In genomic region chr1:132001880-132002330, GRCm38 (mm10) we compare ENCODE assay signal across 24 mouse cellular contexts. TPM values are rescaled to one million over a fixed set of nuclear protein-coding genes. Genes with fewer than 3 reads are reported as not detected.
DNase-seq lines count a peak whose midpoint lies in the region; ATAC-seq and TF ChIP-seq lines count a peak whose summit lies in the region.
"Had no signal": no experiment of that assay in that cellular context is flagged by ENCODE, and none has a peak within 500 bp of the region (broad histone marks: within the 10 kb centered on the region; RNA-seq: fewer than 3 reads in every experiment).

No protein-coding gene starts in this region.

- H3K9ac ChIP-seq in embryonic facial prominence, embryonic 15.5 days = no peak overlapping the region
- H3K9ac ChIP-seq in MEL (ENCODE audit: control insufficient read depth, low read depth, low read length, poor library complexity, severe bottlenecking) = no peak overlapping the region
- H3K9ac ChIP-seq in liver, embryonic 12.5 days = no peak overlapping the region
- H3K9ac ChIP-seq: embryonic facial prominence, embryonic 12.5 days; hindbrain, embryonic 15.5 days had no signal

- no peaks in the 10 kb centered on the region for H3K9me3 ChIP-seq in embryonic facial prominence, embryonic 15.5 days (replicated peaks)
- no peaks in the 10 kb centered on the region for H3K9me3 ChIP-seq in embryonic facial prominence, embryonic 10.5 days
- H3K9me3 ChIP-seq in MEL (replicated peaks; ENCODE audit: insufficient read depth, low read length) = no peaks in the 10 kb centered on the region
- H3K9me3 ChIP-seq in liver, embryonic 12.5 days (replicated peaks) = no peaks in the 10 kb centered on the region
- H3K9me3 ChIP-seq: embryonic facial prominence, embryonic 12.5 days; forebrain, embryonic 10.5 days; heart, embryonic 10.5 days; hindbrain, embryonic 10.5 days; hindbrain, embryonic 15.5 days had no signal

- ATAC-seq in embryonic facial prominence, embryonic 15.5 days (ENCODE audit: insufficient number of reproducible peaks, low FRiP score, low TSS enrichment, low read depth) = no peak
- no peak for ATAC-seq in liver, embryonic 12.5 days
- ATAC-seq: activated CD4-positive, CD25-positive, alpha-beta regulatory T cell, adult 4 months; forebrain, embryonic 14.5 days; intestine, embryonic 16.5 days; Patski had no signal

- TF ChIP-seq RAD21 in MEL (IDR thresholded peaks at IDR 0.05; ENCODE audit: low read depth, low read length) = no peak

- H3K4me1 ChIP-seq in embryonic facial prominence, embryonic 15.5 days = peaks cover 17% of the 10 kb centered on the region
- H3K4me1 ChIP-seq in embryonic facial prominence, embryonic 10.5 days = peaks cover 19% of the 10 kb centered on the region; the same call in 1 of the 2 replicates
- peaks cover 23 to 26% of the 10 kb centered on the region in 2 experiments for H3K4me1 ChIP-seq in MEL (ENCODE audit: control insufficient read depth in 1 of 2, insufficient read depth in 2 of 2, low read length in 2 of 2)
- peaks cover 19% of the 10 kb centered on the region for H3K4me1 ChIP-seq in liver, embryonic 12.5 days

- no peaks in the 10 kb centered on the region for H3K36me3 ChIP-seq in embryonic facial prominence, embryonic 15.5 days
- H3K36me3 ChIP-seq in embryonic facial prominence, embryonic 10.5 days (replicated peaks) = no peaks in the 10 kb centered on the region
- H3K36me3 ChIP-seq in MEL (ENCODE audit: control insufficient read depth in 1 of 2, insufficient read depth in 2 of 2, low read length in 2 of 2) = peaks cover 0 to 39% of the 10 kb centered on the region in 2 experiments; a peak in 2 of 4 replicates
- no peaks in the 10 kb centered on the region for H3K36me3 ChIP-seq in liver, embryonic 12.5 days
- H3K36me3 ChIP-seq: embryonic facial prominence, embryonic 12.5 days; forebrain, embryonic 10.5 days; G1E; heart, embryonic 10.5 days; hindbrain, embryonic 10.5 days; hindbrain, embryonic 15.5 days had no signal

- no peak overlapping the region for H3K4me2 ChIP-seq in embryonic facial prominence, embryonic 15.5 days (replicated peaks)
- H3K4me2 ChIP-seq in liver, embryonic 12.5 days = no peak overlapping the region
- H3K4me2 ChIP-seq: embryonic facial prominence, embryonic 12.5 days; hindbrain, embryonic 15.5 days had no signal

- H3K27ac ChIP-seq in embryonic facial prominence, embryonic 15.5 days (replicated peaks) = 0 out of 2 replicates have a peak overlapping the region, but pooled peaks have one; percentile 7
- H3K27ac ChIP-seq in embryonic facial prominence, embryonic 10.5 days (replicated peaks) = no peak overlapping the region
- no peak overlapping the region for H3K27ac ChIP-seq in MEL (ENCODE audit: control insufficient read depth, low read depth, low read length)
- H3K27ac ChIP-seq in liver, embryonic 12.5 days = no peak overlapping the region
- H3K27ac ChIP-seq: embryonic facial prominence, embryonic 12.5 days; forebrain, embryonic 10.5 days; heart, embryonic 10.5 days; hindbrain, embryonic 10.5 days; hindbrain, embryonic 15.5 days had no signal

- H3K27me3 ChIP-seq in embryonic facial prominence, embryonic 15.5 days = no peaks in the 10 kb centered on the region
- no peaks in the 10 kb centered on the region for H3K27me3 ChIP-seq in embryonic facial prominence, embryonic 10.5 days (replicated peaks; ENCODE audit: low read depth, poor library complexity, severe bottlenecking)
- H3K27me3 ChIP-seq in MEL (ENCODE audit: control insufficient read depth in 1 of 2, insufficient read depth in 2 of 2, low read length in 2 of 2) = no peaks in the 10 kb centered on the region
- no peaks in the 10 kb centered on the region for H3K27me3 ChIP-seq in liver, embryonic 12.5 days (replicated peaks)
- H3K27me3 ChIP-seq: embryonic facial prominence, embryonic 12.5 days; hindbrain, embryonic 15.5 days; Patski had no signal

- TF ChIP-seq CTCF in MEL (IDR thresholded peaks at IDR 0.05 in 2 of 3, conservative IDR thresholded peaks at IDR 0.05 in 1 of 3; ENCODE audit: control insufficient read depth in 1 of 3, insufficient read depth in 1 of 3, low read depth in 2 of 3, low read length in 3 of 3, poor library complexity in 1 of 3, severe bottlenecking in 1 of 3) = no peak; a peak in 1 of 6 replicates

- TF ChIP-seq POLR2A in MEL (IDR thresholded peaks at IDR 0.05; ENCODE audit: control insufficient read depth in 1 of 2, insufficient read depth in 1 of 2, low read depth in 1 of 2, low read length in 2 of 2, poor library complexity in 1 of 2) = no peak

- no peak overlapping the region for H3K4me3 ChIP-seq in embryonic facial prominence, embryonic 15.5 days (replicated peaks)
- no peak overlapping the region for H3K4me3 ChIP-seq in embryonic facial prominence, embryonic 10.5 days
- peak overlapping the region in 1 of 2 experiments; percentile 16; a peak in 1 of 4 replicates for H3K4me3 ChIP-seq in MEL (ENCODE audit: control insufficient read depth in 1 of 2, insufficient read depth in 1 of 2, low read depth in 2 of 2, low read length in 2 of 2)
- H3K4me3 ChIP-seq in liver, embryonic 12.5 days = no peak overlapping the region
- H3K4me3 ChIP-seq: embryonic facial prominence, embryonic 12.5 days; forebrain, embryonic 10.5 days; heart, embryonic 10.5 days; hindbrain, embryonic 10.5 days; hindbrain, embryonic 15.5 days had no signal

- H3K79me2 ChIP-seq in MEL (ENCODE audit: control insufficient read depth, insufficient read depth, low read length, poor library complexity) = no peaks in the 10 kb centered on the region

- WGBS in embryonic facial prominence, embryonic 15.5 days = 55% methylated on average over 4 of the region's 4 CpGs
- WGBS in embryonic facial prominence, embryonic 10.5 days = 72% methylated on average over 4 of the region's 4 CpGs
- WGBS in liver, embryonic 12.5 days (ENCODE audit: insufficient replicate concordance) = 73% methylated on average over 4 of the region's 4 CpGs

- DNase-seq in embryonic facial prominence, embryonic 10.5 days (ENCODE audit: low spot score) = no peak
- peak; percentile 69 for DNase-seq in MEL (ENCODE audit: low read depth, low spot score)
- peak; percentile 61 for DNase-seq in fat pad, adult 2 months (ENCODE audit: extremely low read depth, low read depth, low spot score)
- no peak for DNase-seq in layer of hippocampus, adult 9-11 months
- no peak for DNase-seq in right cerebral cortex, postnatal 36 days (ENCODE audit: low spot score in 2 of 2)
- DNase-seq: adrenal gland, postnatal 14 days; cerebellum, adult 11-12 months; cerebellum, adult 9-10 months; embryo, embryonic 11 days; gastrocnemius, postnatal 36 days; heart, adult 18-20 months; heart, postnatal 10 days had no signal

- TF ChIP-seq EP300 in MEL (IDR thresholded peaks at IDR 0.05; ENCODE audit: low read depth in 1 of 2, low read length in 2 of 2) = peak; percentile 89 to 92

TF ChIP-seq in MEL, 35 proteins besides CTCF, POLR2A, EP300 and RAD21 (continues in another document):
- peak; percentile 80 for TF ChIP-seq GATA1 (IDR thresholded peaks at IDR 0.05; ENCODE audit: low read depth, low read length)
- peak; percentile 43; the same call in 1 of the 2 replicates for TF ChIP-seq BHLHE40 (IDR thresholded peaks at IDR 0.05; ENCODE audit: borderline replicate concordance, low read depth, low read length)
- TF ChIP-seq ETS1 (IDR thresholded peaks at IDR 0.05; ENCODE audit: low read depth, low read length) = peak; percentile 92
- TF ChIP-seq E2F4 (IDR thresholded peaks at IDR 0.05; ENCODE audit: borderline replicate concordance, low read depth, low read length) = no peak
- TF ChIP-seq MAFK (IDR thresholded peaks at IDR 0.05; ENCODE audit: borderline replicate concordance, low read depth, low read length) = 0 out of 2 replicates have a peak, but pooled peaks have one; percentile 26
- peak; percentile 65; the same call in 1 of the 2 replicates for TF ChIP-seq ZKSCAN1 (IDR thresholded peaks at IDR 0.05; ENCODE audit: low read depth, low read length)
- peak; percentile 84 for TF ChIP-seq TAL1 (IDR thresholded peaks at IDR 0.05; ENCODE audit: low read length)
- TF ChIP-seq HCFC1 (IDR thresholded peaks at IDR 0.05; ENCODE audit: low read depth, low read length) = 0 out of 2 replicates have a peak, but pooled peaks have one; percentile 27
- 0 out of 2 replicates have a peak, but pooled peaks have one; percentile 24 for TF ChIP-seq MXI1 (IDR thresholded peaks at IDR 0.05; ENCODE audit: low read depth, low read length)
- TF ChIP-seq SMC3 (IDR thresholded peaks at IDR 0.05; ENCODE audit: low read depth, low read length) = no peak
- TF ChIP-seq MEF2A (IDR thresholded peaks at IDR 0.05; ENCODE audit: extremely low read depth, insufficient replicate concordance, low read depth, low read length, poor library complexity, severe bottlenecking) = no peak
- TF ChIP-seq CHD1 (IDR thresholded peaks at IDR 0.05; ENCODE audit: low read depth, low read length) = no peak
- peak; percentile 61; the same call in 1 of the 2 replicates for TF ChIP-seq RCOR1 (IDR thresholded peaks at IDR 0.05; ENCODE audit: low read depth, low read length)
- no peak for TF ChIP-seq USF1 (IDR thresholded peaks at IDR 0.05; ENCODE audit: low read depth, low read length)
- TF ChIP-seq POLR2AphosphoS2 (IDR thresholded peaks at IDR 0.05; ENCODE audit: low read length) = no peak
- no peak for TF ChIP-seq NRF1 (IDR thresholded peaks at IDR 0.05; ENCODE audit: insufficient read depth, low read depth, low read length, poor library complexity, severe bottlenecking)
- 0 out of 2 replicates have a peak, but pooled peaks have one; percentile 28 for TF ChIP-seq MYB (IDR thresholded peaks at IDR 0.05; ENCODE audit: low read depth, low read length)
- peak; percentile 97 for TF ChIP-seq TCF12 (IDR thresholded peaks at IDR 0.05; ENCODE audit: low read depth, low read length)

RNA-seq across cellular contexts. Expression of gene Elk4, which starts 5.5 kb away (rescaled TPM):
- 23.0 and 29.2 TPM in 2 replicates for polyA plus RNA-seq in embryonic facial prominence, embryonic 15.5 days (2015; fragmentation: Nextera tagmentation; extraction: Ambion mirVana)
- 12.0 and 13.3 TPM in 2 replicates for polyA plus RNA-seq in embryonic facial prominence, embryonic 10.5 days (2016; fragmentation: Nextera tagmentation; extraction: Ambion mirVana)
- 18.8 and 19.4 TPM in 2 replicates for total RNA-seq in MEL (2012; rRNA removed)
- polyA plus RNA-seq in MEL (2012; ENCODE audit: insufficient read depth in 1 of 2, insufficient read length in 2 of 2, low read depth in 1 of 2, low replicate concordance in 2 of 2, missing spikeins in 1 of 2) = 100 to 1,000 TPM in 1 of 2 experiments, 10 to 100 TPM in 1; 20.3 to 191 TPM
- 14.4 and 16.4 TPM in 2 replicates for polyA plus RNA-seq in liver, embryonic 12.5 days (2016; fragmentation: Nextera tagmentation; extraction: Ambion mirVana)

RNA-seq across cellular contexts. Expression of gene Slc45a3, which starts 39.1 kb away (rescaled TPM):
- polyA plus RNA-seq in embryonic facial prominence, embryonic 15.5 days (2015; fragmentation: Nextera tagmentation; extraction: Ambion mirVana) = 12.6 and 13.3 TPM in 2 replicates
- polyA plus RNA-seq in embryonic facial prominence, embryonic 10.5 days (2016; fragmentation: Nextera tagmentation; extraction: Ambion mirVana) = 5.4 and 8.4 TPM in 2 replicates
- total RNA-seq in MEL (2012; rRNA removed) = 34.1 and 40.7 TPM in 2 replicates
- polyA plus RNA-seq in MEL (2012; ENCODE audit: insufficient read depth in 1 of 2, insufficient read length in 2 of 2, low read depth in 1 of 2, low replicate concordance in 2 of 2, missing spikeins in 1 of 2) = 10 to 100 TPM in 1 of 2 experiments, not detected in 1; 15.6 TPM
- polyA plus RNA-seq in liver, embryonic 12.5 days (2016; fragmentation: Nextera tagmentation; extraction: Ambion mirVana) = 3.1 and 3.8 TPM in 2 replicates
- polyA plus RNA-seq: activated CD4-positive, CD25-positive, alpha-beta regulatory T cell, adult 4 months had no signal

Comparison
In these comparisons a context has a peak if more than half of its experiments do, and no peak if none do; other contexts are left out.
1. DNase-seq: peak in MEL (single experiment) and fat pad, adult 2 months (single experiment); none in embryonic facial prominence, embryonic 10.5 days (single experiment), layer of hippocampus, adult 9-11 months (single experiment) and right cerebral cortex, postnatal 36 days (0 of 2).